ENCODE assay signal across 27 mouse cellular contexts in genomic region chr1:97745712-97746111, GRCm38 (mm10).
"Had no signal": no experiment of that assay in that cellular context is flagged by ENCODE, and none has a peak within 500 bp of the region (broad histone marks: within the 10 kb centered on the region; RNA-seq: fewer than 3 reads in every experiment).

No protein-coding gene starts in this region.

- H3K4me1 ChIP-seq: embryonic facial prominence, embryonic 10.5 days; embryonic facial prominence, embryonic 12.5 days; embryonic facial prominence, embryonic 13.5 days; embryonic facial prominence, embryonic 15.5 days; forebrain, embryonic 10.5 days; forebrain, embryonic 12.5 days; forebrain, embryonic 13.5 days; forebrain, embryonic 15.5 days; heart, embryonic 10.5 days had no signal

- H3K9ac ChIP-seq: embryonic facial prominence, embryonic 12.5 days; embryonic facial prominence, embryonic 13.5 days; embryonic facial prominence, embryonic 15.5 days; forebrain, embryonic 12.5 days; forebrain, embryonic 13.5 days; forebrain, embryonic 15.5 days; forebrain, postnatal 0 days had no signal

- H3K4me3 ChIP-seq: embryonic facial prominence, embryonic 10.5 days; embryonic facial prominence, embryonic 12.5 days; embryonic facial prominence, embryonic 13.5 days; embryonic facial prominence, embryonic 15.5 days; erythroblast, embryonic 14.5 days; forebrain, embryonic 10.5 days; forebrain, embryonic 12.5 days; forebrain, embryonic 13.5 days; forebrain, embryonic 15.5 days; gastrocnemius, adult 2 months; heart, adult 2 months; heart, embryonic 10.5 days had no signal

- DNase-seq: cerebellum, adult 9-10 months; cerebellum, postnatal 10 days; cerebellum, postnatal 14 days; cerebellum, postnatal 25 days; cerebellum, postnatal 36 days; embryo, embryonic 11 days; forebrain, postnatal 0 days; gastrocnemius, adult 2 months; gastrocnemius, postnatal 10 days; gastrocnemius, postnatal 14 days; gastrocnemius, postnatal 25 days; gastrocnemius, postnatal 36 days; heart, adult 11 months; heart, adult 18-20 months; heart, adult 2 months had no signal

- H3K27ac ChIP-seq: embryonic facial prominence, embryonic 10.5 days; embryonic facial prominence, embryonic 12.5 days; embryonic facial prominence, embryonic 13.5 days; embryonic facial prominence, embryonic 15.5 days; forebrain, embryonic 10.5 days; forebrain, embryonic 12.5 days; forebrain, embryonic 13.5 days; forebrain, embryonic 15.5 days; gastrocnemius, adult 2 months; heart, adult 2 months; heart, embryonic 10.5 days had no signal

- H3K4me2 ChIP-seq: embryonic facial prominence, embryonic 12.5 days; embryonic facial prominence, embryonic 13.5 days; embryonic facial prominence, embryonic 15.5 days; forebrain, embryonic 12.5 days; forebrain, embryonic 13.5 days; forebrain, embryonic 15.5 days had no signal

- H3K9me3 ChIP-seq: embryonic facial prominence, embryonic 10.5 days; embryonic facial prominence, embryonic 12.5 days; embryonic facial prominence, embryonic 13.5 days; embryonic facial prominence, embryonic 15.5 days; forebrain, embryonic 10.5 days; forebrain, embryonic 12.5 days; forebrain, embryonic 13.5 days; forebrain, embryonic 15.5 days; heart, embryonic 10.5 days had no signal

- H3K27me3 ChIP-seq: embryonic facial prominence, embryonic 12.5 days; embryonic facial prominence, embryonic 13.5 days; embryonic facial prominence, embryonic 15.5 days; forebrain, embryonic 12.5 days; forebrain, embryonic 13.5 days; forebrain, embryonic 15.5 days had no signal

- ATAC-seq: forebrain, embryonic 13.5 days; forebrain, embryonic 14.5 days; forebrain, embryonic 15.5 days; forebrain, embryonic 16.5 days; forebrain, postnatal 0 days had no signal
